Mouse (Mus musculus): ENCODE data around the gene Plch2.

DNA sequence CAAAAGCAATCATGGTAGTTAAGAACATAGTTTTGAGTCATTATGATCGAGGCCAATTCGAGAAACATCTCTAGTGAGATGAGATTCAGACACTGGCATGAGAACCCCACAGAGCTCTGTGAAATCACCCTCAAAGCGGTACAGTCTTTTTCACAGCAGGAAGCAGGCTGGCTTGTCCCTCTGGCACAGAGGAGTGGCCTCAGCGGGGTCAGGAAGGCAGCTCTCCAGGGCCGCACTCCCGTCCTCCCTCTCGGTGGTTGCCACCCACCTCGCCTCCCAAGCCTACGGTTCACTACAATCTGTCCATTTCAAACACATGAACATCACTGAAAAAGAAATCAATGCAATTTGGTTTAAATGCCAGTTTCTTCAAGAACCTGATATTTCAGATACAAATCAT, 17.8 kb upstream of the Plch2 start:
- TF ChIP-seq GATA1 (IDR thresholded peaks at IDR 0.05; ENCODE audit: low read length): no peak
- TF ChIP-seq TAL1 (IDR thresholded peaks at IDR 0.05; ENCODE audit: low read length): no peak

Data from erythroblast, embryonic 14.5 days (primary cell).